Mouse (Mus musculus) common myeloid progenitor, adult 5-6 weeks (primary cell): ENCODE results near the gene Zmiz1. TPM values are rescaled to one million over a fixed set of nuclear protein-coding genes. Genes with fewer than 3 reads are reported as not detected.

ENCODE experiments used
- ATAC-seq: replicated peaks from 2 replicates; pipeline ENCODE4 v1.8.0; 2016; ENCODE audit warnings: low read depth, mild to moderate bottlenecking, moderate TSS enrichment, inconsistent platforms; ENCODE audit not compliant: poor library complexity, severe bottlenecking
- total RNA-seq: library from RNA; stranded (forward); fragments of 200-1000, 187-1606 nt; gene quantifications from 2 replicates; pipeline ENCODE4 v1.2.3, GENCODE M21; 2017

The Zmiz1 gene
- total RNA-seq, 1 experiment from 2014 or later: 23.1 TPM

GRCm38 (mm10) chr14:25577431-25577830 lies 118.4 kb downstream of the Zmiz1 start:
- peak; percentile 67 for ATAC-seq

DNA sequence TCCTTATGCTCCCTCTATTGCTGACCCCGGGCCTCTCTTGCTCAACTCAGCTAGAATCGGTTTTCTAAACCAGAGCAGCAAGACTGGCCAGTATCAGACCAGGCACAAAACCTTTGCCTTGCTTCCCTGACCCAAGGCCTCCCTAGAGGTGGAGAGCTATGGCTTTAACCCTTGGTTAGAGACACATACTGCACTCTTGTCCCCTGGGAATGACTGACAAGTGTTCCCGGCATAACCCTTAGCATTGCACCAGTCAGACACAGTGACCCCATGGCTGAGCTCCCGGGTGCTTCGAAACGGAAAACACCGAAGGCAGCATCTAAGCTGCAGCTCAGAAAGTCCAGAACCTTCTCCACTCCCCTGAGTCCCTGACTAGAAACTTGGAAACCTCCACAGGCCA lies 120.6 kb downstream of the Zmiz1 start:
- no peak for ATAC-seq

GRCm38 (mm10) chr14:25580397-25580796 lies 121.4 kb downstream of the Zmiz1 start:
- ATAC-seq: no peak

DNA sequence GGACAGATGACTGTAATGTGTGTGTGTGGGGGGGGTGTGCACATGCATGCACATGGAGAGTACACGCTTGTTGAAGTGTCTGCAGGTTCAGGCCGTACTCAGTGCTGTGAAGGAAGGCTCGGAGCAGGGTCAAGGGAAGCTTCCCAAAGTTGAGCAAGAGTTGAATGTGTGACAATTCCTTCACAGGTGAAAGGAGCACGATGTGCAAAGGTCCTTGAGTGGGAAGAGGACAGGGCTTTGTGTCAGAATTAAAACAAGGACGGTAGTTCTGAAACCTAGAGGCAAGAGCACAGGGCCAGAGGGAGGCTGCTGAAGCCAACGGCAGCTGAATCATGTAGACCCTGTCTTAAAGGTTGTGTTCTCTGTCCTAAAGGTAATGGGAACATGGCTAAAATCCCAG lies 123.6 kb downstream of the Zmiz1 start:
- ATAC-seq: no peak

DNA sequence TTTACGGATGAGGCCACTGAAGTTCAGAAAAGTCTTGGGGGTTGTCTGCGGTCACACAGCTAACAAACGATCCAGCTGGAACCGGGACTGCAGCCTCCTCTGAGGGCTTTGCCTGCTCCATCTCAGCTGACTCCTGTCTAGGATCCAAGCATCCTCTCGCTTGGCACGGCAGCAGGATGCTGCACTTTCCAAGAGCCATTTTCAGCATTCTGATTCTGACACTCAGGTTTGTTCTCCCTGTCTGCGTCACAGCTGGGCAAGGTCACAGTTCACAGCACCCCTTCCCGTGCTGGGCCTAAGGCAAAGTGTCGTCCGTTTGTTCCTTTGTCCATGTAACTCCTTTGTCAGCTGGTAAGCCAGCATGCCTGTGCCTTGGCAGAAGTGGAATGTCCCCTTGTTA lies 124.9 kb downstream of the Zmiz1 start:
- ATAC-seq: no peak

DNA sequence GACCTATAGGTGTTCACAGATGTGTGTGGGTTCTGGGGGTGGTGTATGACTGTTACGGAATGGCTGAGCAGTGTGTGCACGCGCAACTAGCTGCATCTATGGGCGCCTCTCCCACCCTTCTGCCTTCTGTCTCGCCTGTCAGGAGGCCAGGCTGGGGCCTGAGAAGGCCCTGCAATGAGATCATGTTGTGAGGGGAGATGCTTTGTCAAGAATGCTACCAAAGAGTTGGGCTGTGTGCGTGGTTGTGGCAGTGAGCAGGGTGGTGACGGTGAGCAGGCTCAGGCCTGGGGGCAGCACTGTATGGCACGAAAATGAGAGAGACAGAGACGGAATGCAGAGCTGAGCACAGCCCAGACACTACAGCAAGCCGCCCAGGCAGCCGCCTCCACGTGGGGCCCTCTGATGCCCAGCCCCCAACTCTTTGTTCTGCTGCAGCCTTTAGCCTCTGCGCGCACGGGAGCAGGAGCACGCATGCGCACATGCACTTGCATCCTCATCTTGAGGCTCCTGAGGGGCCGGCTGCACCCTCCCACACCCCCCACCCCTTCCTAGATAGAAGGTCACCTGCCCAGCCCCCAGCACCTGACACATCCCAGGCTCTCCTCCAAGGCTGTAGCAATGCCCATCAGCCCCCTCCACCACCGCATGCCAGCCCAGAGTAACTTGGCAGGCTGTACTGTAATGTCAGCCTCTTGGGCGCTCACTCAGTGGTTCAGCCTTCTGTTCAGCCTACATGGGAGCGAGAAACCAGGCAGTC lies 126.7 kb downstream of the Zmiz1 start:
- ATAC-seq: no peak

DNA sequence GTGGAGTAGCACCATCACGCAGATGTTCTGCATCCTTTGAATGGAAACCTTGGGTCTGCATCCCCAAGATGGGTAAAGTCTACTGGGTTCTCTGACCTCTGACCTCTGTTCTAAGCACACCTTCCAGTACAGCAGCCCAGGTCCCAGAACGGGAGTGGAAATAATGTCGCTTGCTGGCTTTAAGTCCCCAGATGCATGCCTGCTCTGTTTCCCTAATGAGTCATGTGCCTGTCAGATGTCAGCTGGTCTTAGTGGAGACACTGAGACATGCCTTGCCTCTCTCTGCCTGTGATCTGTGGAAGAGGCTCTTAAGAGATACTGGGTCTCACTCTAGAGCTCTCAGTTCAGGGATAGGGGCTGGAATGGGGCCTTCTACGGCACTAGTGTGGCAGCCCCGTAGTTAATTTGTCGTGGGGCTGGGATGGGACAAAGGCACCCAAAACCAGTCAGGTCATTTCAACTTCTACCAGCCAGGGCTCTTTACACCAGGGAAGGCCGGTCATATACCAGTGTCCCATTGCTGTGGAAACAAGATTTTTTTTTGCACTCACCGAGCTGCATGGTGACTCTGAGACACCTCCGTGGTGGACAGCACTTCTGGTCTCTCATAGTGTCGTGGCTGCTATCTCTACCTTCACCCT lies 128.0 kb downstream of the Zmiz1 start:
- ATAC-seq: no peak

GRCm38 (mm10) chr14:25587487-25588001 lies 128.6 kb downstream of the Zmiz1 start:
- no peak for ATAC-seq

- ATAC-seq: no peak
Measured at GRCm38 (mm10) chr14:25588156-25588555, 129.2 kb downstream of the Zmiz1 start.

- ATAC-seq: no peak
Measured at GRCm38 (mm10) chr14:25588946-25589937, 130.3 kb downstream of the Zmiz1 start.

DNA sequence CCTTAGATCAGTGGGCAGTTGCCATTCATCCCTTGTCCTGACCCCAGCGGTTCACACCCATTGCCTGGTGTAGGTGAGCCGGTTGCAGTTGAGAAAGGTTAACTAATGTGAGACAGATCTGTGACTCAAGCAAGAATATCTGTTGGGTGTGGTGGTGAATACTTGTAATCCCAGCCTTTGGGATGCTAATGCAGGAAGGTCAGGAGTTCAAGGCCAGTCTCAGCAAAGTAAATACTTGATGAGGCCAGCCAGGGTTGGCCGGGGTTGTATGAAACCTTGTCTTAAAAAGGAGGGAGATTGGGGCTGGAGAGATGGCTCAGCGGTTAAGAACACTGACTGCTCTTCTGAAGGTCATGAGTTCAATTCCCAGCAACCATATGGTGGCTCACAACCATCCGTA lies 132.0 kb downstream of the Zmiz1 start:
- ATAC-seq: no peak

DNA sequence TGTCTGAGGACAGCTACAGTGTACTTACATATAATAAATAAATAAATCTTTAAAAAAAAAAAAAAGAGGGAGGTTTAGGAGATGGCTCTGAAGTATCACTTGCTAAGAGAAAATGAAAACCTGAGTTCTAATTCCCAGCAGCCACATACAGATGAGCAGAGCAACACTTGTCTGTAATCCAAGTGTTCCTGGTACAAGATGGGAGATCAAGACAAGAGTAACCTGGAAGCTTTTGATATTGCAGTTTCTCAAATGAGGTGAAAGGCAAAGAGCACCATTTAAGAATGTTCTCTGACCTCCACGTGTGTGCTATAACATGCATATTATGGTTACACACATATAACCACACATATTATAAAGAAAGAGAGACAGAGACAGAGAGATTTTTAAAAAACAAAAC lies 132.4 kb downstream of the Zmiz1 start:
- no peak for ATAC-seq

DNA sequence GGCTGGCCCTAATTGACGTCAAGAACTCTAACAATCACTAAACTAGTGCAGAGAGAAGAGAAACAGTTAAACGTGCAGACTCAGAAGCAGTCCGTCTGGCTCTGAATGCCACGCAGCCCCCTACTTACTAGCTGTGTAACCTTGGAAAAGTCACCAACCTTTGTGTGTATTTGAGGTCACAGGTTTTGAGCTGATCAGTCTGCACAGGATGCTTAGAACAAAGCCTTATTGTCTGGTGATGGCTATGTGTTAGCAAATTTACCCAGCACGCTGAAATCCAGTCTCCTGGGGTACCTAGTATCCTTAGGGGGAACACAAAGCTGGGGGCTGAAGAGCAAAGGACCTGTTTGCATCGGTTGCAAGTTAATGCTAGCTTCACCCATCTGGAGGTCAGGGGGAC lies 133.5 kb downstream of the Zmiz1 start:
- ATAC-seq: no peak

DNA sequence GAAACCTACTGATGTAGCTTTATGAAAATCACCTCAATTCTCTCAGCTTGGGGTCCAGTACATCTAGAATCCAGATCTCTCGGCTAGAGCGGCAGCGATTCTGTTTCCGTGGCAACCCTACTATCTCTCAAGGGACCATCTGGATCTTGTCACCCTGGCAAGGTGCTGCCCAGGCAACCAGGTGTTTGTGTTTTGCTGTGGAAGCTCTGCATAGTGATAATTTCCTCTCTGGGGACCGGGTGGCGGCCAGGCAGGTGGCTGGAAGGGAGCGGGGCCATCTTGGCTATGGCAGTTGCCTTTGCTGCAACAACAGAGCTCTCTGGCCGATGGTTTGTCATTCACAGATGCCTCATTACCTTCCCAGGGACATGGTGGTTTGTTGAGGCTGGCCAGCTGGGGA lies 134.9 kb downstream of the Zmiz1 start:
- ATAC-seq: no peak

DNA sequence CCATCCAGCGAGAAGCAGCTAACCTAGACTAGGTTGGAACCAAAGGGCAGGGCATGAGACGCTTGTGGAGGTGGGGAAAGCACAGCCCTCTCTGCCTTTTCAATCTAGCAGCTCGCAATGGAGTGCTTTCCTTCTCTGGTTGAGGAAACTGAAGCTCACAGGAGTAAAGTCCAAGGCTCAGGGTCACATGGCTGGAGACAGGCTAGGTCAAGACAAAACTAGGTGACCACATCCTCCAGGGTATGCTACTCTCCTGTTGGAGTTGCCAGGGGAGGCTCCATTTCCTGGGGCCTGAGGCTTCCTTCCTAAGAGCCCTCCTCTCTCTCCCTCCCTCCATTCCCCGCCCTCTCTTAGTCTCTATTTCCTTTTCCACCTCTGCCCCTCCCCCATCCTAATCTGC lies 135.6 kb downstream of the Zmiz1 start:
- no peak; the same call in 1 of the 2 replicates for ATAC-seq

GRCm38 (mm10) chr14:25598960-25599359 lies 140.0 kb downstream of the Zmiz1 start:
- no peak for ATAC-seq

DNA sequence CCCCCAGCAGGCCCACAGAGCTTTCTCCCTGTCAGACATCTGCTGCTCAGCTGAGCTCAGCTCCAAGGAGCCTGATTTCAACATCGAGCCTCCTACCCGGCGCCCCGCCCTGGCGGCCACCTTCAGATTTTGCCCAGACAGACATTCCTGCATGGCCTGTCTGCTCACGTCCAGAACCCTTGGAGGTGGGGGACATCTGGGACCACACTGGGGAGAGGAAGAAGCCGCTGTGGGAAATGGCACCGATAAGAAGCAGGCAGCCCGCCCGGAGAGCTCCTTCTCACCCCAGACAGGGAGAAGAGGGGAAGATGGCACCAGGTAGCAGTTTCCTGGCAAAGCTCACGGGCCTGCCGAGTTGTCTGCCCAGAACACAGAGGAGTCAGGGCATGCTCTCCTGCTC lies 140.9 kb downstream of the Zmiz1 start:
- peak; percentile 1; the same call in 1 of the 2 replicates for ATAC-seq

- peak; percentile 60 for ATAC-seq
Measured at GRCm38 (mm10) chr14:25600358-25600757, 141.4 kb downstream of the Zmiz1 start.

DNA sequence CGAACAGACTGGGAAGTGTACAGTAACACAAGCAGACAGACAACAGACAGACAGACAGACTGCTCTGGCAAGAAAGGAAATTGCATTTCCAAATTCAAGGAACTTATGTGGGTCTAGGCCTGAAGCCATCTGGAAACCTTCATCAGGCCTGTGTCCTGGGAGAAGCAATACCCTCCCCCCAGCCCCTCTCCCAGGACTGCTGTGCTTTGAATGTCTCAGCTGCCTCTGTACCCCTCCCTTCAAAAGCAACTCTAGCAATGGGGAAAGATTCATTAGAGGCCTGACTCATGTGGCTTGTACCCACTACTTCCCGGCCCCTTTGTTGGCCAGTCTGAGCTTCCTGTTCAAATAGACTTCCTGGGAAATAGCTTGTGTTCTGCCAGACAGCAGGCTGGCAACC lies 142.0 kb downstream of the Zmiz1 start:
- ATAC-seq: no peak

DNA sequence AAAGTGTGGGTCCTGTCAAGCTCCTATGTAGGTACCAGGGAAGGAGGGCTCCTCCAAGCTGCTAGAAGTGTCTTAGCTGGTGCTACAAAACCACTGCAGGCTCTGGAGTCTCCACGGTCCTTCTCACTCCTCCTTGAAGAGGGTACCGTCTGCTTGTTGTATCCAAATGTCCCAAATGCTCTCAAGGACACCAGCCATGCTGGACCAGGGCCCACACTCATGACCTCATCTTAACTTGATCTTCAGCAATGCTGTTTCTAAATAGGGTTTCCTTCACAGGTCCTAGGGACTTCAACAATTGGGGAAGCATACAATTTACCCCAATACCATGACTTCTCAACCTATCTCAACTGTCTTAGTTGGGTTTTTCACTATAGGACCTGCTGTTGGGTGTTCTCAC lies 143.0 kb downstream of the Zmiz1 start:
- no peak for ATAC-seq
